Mouse (Mus musculus) embryonic facial prominence, embryonic 11.5 days (tissue): Measurements from ENCODE around the gene Bnip2. TPM values are rescaled to one million over a fixed set of nuclear protein-coding genes. Genes with fewer than 3 reads are reported as not detected.

Experiments
- ATAC-seq: fragments of 200-750 bp; cut with Nextera tagmentation; replicated peaks from 2 replicates; pipeline ENCODE4 v1.8.0; 2017; ENCODE audit warnings: low read depth; ENCODE audit not compliant: insufficient number of reproducible peaks, low FRiP score, low TSS enrichment
- DNase-seq: peaks from one replicate; pipeline ENCODE4 v3.0.0-alpha.2; 2015; ENCODE audit warnings: low spot score
- H3K27ac ChIP-seq: fragments of 300-500 bp; sonication (generic); replicated peaks from 2 replicates; pipeline ENCODE4 v1.5.1; 2014; ENCODE audit warnings: mild to moderate bottlenecking, low read depth, low read length, control low read depth
- H3K27me3 ChIP-seq: fragments of 300-500 bp; sonication (generic); 2 replicates; pipeline ENCODE4 v1.6.1; 2014; ENCODE audit warnings: mild to moderate bottlenecking, low read length, moderate library complexity, mixed read lengths; ENCODE audit not compliant: control insufficient read depth, insufficient read depth
- H3K36me3 ChIP-seq: fragments of 300-500 bp; sonication (generic); replicated peaks from 2 replicates; pipeline ENCODE4 v1.6.1; 2014; ENCODE audit warnings: low read depth, mild to moderate bottlenecking, low read length, moderate library complexity, mixed read lengths; ENCODE audit not compliant: control insufficient read depth, insufficient read depth
- H3K4me1 ChIP-seq: fragments of 300-500 bp; sonication (generic); 2 replicates; pipeline ENCODE4 v1.6.1; 2014; ENCODE audit warnings: low read length, mixed read lengths; ENCODE audit not compliant: control insufficient read depth, insufficient read depth
- H3K4me2 ChIP-seq: fragments of 300-500 bp; sonication (generic); 2 replicates; pipeline ENCODE4 v1.6.1; 2014; ENCODE audit warnings: low read depth, mild to moderate bottlenecking, control low read depth, low read length, moderate library complexity
- H3K4me3 ChIP-seq: fragments of 300-500 bp; sonication (generic); 2 replicates; pipeline ENCODE4 v1.5.1; 2014; ENCODE audit warnings: low read depth, low read length, control low read depth
- H3K9ac ChIP-seq: fragments of 300-500 bp; sonication (generic); replicated peaks from 2 replicates; pipeline ENCODE4 v1.6.1; 2014; ENCODE audit warnings: mild to moderate bottlenecking, control low read depth, low read length
- H3K9me3 ChIP-seq: fragments of 300-500 bp; sonication (generic); replicated peaks from 2 replicates; pipeline ENCODE4 v1.6.1; 2016; ENCODE audit warnings: mild to moderate bottlenecking, low read length, inconsistent platforms, mixed read lengths; ENCODE audit not compliant: control insufficient read depth
- WGBS: fragments of 180-500 bp; shearing (Covaris S2); extraction: QIAGEN DNeasy Blood & Tissue Kit; methylation state at CpG from one replicate; pipeline ENCODE4 v1.1.7; 2014; 5-methylcytosine and 5-hydroxymethylcytosine counted together
- polyA plus RNA-seq: library from polyadenylated mRNA; unstranded; fragments of >200 nt; fragmentation: Nextera tagmentation; extraction: Ambion mirVana; gene quantifications from 2 replicates; pipeline ENCODE4 v1.2.1, GENCODE M21; 2014

Bnip2 gene
- polyA plus RNA-seq, result 124 and 138 TPM in 2 replicates

DNA sequence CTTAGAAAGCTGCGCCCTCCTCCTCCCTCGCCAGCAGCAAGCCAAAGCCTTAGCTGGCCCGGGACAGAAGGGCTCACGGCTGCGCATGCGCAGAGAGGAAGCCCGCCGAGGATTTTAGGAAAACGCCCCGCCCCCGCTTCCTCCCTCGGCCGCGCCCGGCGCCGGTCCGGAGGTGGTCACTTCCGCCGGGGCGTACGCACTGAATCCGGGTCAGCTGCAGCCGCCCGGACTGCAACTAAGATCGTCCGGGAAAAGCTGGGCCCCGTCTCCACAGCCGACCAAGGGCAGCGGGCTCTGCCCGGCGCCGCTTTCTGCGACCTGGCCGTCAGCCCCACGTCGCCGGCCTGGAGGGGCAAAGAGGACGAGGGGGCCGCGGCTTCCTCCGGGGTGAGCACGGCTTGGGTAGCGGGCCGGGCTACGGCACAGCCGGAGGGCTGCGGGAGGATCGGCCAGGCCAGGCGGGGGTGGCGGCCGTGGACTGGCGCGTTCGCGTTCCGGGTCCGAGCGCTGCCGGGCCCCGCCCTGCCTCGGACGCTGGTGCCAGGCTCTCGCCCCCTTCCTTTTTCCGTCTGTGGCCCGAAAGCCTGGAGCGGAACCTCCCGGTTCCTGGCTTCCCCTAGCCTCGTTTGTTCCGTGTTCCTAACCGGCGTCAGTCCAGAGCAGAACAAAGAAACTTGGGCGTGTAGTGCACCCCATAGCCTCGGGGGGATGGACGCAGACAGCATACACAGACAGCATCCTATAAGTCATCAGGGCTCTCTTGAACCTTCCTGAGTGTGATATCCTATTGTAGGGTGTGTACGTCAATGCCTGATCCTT lies at the start of gene Bnip2:
Bnip2 (plus strand) TSS at position 164 of the 819 bp plus-strand sequence.
- Histone ChIP-seq H3K4me2 (peak within 1 kb of the TSS; percentile 47), H3K36me3 (no peaks in the 10 kb centered on the region), H3K9ac (peak within 1 kb of the TSS; percentile 98), H3K27ac (peak within 1 kb of the TSS; percentile 93), H3K27me3 (no peaks in the 10 kb centered on the region), H3K9me3 (no peaks in the 10 kb centered on the region), H3K4me1 (no peaks in the 10 kb centered on the region; the same call in none of the 2 replicates), H3K4me3 (peak within 1 kb of the TSS; percentile 98)
- peak; percentile 94 for ATAC-seq
- WGBS, result under 1% methylated on average over 73 of the region's 76 CpGs
- peak; percentile 98 for DNase-seq

DNA sequence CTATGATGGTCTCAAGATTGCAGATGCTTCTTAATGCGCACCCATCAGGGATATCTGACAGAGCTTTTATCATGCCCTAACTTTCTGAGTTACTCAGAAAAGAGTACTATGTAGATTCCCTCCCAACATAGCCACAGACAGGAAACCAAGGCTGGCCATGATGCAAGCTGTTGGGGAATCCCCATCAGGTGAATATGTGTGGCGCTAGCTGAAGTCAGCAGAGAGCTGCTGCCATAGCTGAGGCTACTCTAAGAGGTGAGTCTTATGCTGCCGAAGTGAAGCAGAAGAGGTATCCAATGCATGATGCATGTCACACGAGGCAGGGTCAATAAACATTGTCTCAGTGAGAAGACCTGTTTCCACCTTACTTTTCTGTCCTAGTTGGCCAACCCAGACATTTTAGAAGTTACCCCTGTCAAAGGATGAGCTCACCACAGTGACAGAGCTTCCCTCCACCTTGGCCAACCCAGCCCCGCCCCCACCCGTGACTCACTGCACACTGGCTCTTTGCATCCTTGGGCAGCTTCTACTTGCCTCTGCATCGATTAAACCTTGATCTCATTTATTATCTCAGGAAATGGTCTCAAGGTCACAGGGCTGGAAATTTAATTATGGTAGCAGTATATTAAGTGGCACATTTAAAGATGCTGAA lies 48.3 kb upstream of the Bnip2 start:
- ATAC-seq (no peak), DNase-seq (no peak)
- Histone ChIP-seq H3K27me3 (no peaks in the 10 kb centered on the region), H3K27ac (no peak overlapping the region), H3K4me3 (no peak overlapping the region), H3K9ac (no peak overlapping the region), H3K4me2 (no peak overlapping the region), H3K4me1 (no peaks in the 10 kb centered on the region), H3K36me3 (no peaks in the 10 kb centered on the region), H3K9me3 (no peaks in the 10 kb centered on the region)
- WGBS, result 86% methylated on average over 7 of the region's 7 CpGs

DNA sequence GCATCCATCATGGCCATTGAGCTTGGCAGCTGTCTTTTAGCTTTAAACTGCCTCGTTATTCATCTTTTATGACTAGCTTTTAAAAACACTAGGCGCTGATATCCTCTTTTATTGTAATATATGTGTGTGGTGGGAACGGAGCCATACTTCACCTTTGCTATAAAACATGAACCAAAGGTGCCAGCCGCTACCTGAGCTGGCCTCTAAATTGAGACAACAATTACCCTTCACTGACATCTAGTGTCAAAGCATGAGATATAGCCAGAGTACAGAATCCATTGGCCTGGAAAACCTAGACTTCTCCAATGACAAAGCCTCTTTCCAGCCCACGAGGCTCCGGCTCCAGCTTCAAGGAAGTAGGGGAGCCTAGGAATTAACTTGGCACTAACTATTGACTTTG lies 47.7 kb upstream of the Bnip2 start:
- Histone ChIP-seq H3K4me3 (no peak overlapping the region), H3K27me3 (no peaks in the 10 kb centered on the region), H3K9me3 (no peaks in the 10 kb centered on the region), H3K27ac (no peak overlapping the region), H3K4me1 (no peaks in the 10 kb centered on the region), H3K4me2 (no peak overlapping the region), H3K9ac (no peak overlapping the region), H3K36me3 (no peaks in the 10 kb centered on the region)
- no peak for ATAC-seq
- DNase-seq, result no peak
- WGBS, result 73% methylated on average over 6 of the region's 6 CpGs

DNA sequence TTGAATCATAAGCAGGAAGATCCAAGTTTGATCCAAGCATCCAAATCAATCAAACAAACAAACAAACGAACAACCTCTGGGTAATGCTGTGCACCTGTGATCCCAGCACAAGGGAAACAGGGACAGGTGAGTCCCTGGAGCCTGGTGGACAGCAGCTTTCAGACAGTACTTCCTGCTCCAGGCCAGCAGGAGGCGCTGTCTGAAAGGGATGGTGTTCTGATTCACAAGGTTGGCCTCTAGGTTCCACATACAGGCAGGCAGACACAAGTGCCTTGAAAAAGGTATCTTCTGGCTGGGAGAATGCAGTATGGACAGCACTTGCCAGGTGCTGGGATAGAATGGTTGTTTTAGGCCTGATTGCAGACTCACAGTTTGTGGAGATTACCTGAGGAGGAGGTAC lies 40.3 kb upstream of the Bnip2 start:
- Histone ChIP-seq H3K9me3 (no peaks in the 10 kb centered on the region), H3K27me3 (no peaks in the 10 kb centered on the region), H3K4me2 (no peak overlapping the region), H3K36me3 (no peaks in the 10 kb centered on the region), H3K9ac (no peak overlapping the region), H3K4me1 (no peaks in the 10 kb centered on the region), H3K27ac (no peak overlapping the region), H3K4me3 (no peak overlapping the region)
- 10% methylated on average over 2 of the region's 2 CpGs for WGBS
- DNase-seq (peak; percentile 57), ATAC-seq (no peak)

DNA sequence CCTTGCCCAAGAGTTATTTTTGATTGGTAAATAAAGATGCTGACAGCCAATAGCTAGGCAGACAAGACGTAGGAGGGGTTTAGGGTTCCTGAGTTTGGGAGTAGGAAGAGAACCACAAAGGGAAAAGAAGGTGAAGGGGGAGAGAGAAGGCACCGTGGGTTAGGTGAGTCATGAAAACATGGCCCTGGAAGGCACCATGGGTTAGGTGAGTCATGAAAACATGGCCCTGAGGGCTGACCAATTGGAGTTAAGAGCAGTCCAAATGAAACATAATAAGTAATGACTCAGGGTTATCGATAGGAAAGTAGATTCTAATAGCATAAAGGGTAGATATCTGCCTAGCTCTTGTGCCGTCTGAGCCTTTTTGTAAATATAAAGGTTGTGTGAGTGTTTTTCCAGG lies 39.6 kb upstream of the Bnip2 start:
- Histone ChIP-seq H3K27ac (no peak overlapping the region), H3K4me3 (no peak overlapping the region), H3K9me3 (no peaks in the 10 kb centered on the region), H3K36me3 (no peaks in the 10 kb centered on the region), H3K4me1 (no peaks in the 10 kb centered on the region), H3K4me2 (no peak overlapping the region), H3K27me3 (no peaks in the 10 kb centered on the region), H3K9ac (no peak overlapping the region)
- 81% methylated on average over 4 of the region's 4 CpGs for WGBS
- no peak for DNase-seq
- ATAC-seq, result no peak

DNA sequence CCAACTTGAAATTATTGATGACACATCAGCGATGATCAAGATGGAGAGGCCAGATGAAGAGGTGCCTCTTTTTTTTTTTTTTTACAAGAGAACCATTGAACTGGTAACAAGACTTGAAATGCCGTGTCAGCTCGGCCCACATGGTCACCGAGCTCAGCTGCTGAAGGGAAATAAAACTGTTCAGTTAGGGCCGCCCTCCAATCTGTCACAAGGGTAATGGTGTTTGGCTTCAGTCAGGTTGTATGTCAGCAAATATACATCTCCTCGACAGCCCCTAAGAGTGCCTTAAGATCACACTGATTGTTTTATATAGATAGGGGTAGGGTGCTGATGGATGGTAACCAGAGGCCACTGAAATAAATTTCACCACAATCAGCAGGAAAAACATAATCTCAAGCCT lies 28.3 kb upstream of the Bnip2 start:
- Histone ChIP-seq H3K36me3 (no peaks in the 10 kb centered on the region), H3K9ac (no peak overlapping the region), H3K4me2 (no peak overlapping the region), H3K4me1 (no peaks in the 10 kb centered on the region), H3K9me3 (no peaks in the 10 kb centered on the region), H3K4me3 (no peak overlapping the region), H3K27ac (no peak overlapping the region), H3K27me3 (no peaks in the 10 kb centered on the region)
- ATAC-seq, result no peak
- no peak for DNase-seq
- WGBS, result 81% methylated on average over 6 of the region's 6 CpGs

DNA sequence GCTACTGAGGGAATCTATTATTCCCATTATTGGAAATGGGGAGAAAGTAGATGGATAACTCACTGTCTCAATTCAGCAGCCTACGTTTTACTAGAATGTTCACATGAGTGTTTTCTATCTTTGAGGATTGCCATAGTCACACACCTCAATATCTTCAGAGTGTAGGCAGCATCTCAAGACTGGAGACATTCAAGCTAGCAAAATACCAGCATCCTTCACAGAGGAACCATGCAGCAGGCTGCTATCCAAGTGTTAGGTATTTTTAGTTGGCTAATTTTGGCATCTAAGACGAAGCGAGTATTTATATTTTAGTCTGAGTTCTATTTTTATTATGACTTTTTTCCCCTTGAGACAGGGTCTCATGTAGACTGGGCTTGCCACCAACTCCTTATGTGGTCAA lies 24.9 kb upstream of the Bnip2 start:
- no peak overlapping the region for H3K27ac ChIP-seq
- ATAC-seq (no peak), DNase-seq (no peak)
- no peaks in the 10 kb centered on the region for H3K27me3 ChIP-seq
- no peak overlapping the region for H3K9ac ChIP-seq
- no peaks in the 10 kb centered on the region for H3K4me1 ChIP-seq
- no peaks in the 10 kb centered on the region for H3K36me3 ChIP-seq
- no peak overlapping the region for H3K4me2 ChIP-seq
- no peak overlapping the region for H3K4me3 ChIP-seq
- WGBS, result 84% methylated on average over 3 of the region's 3 CpGs
- H3K9me3 ChIP-seq, result no peaks in the 10 kb centered on the region

DNA sequence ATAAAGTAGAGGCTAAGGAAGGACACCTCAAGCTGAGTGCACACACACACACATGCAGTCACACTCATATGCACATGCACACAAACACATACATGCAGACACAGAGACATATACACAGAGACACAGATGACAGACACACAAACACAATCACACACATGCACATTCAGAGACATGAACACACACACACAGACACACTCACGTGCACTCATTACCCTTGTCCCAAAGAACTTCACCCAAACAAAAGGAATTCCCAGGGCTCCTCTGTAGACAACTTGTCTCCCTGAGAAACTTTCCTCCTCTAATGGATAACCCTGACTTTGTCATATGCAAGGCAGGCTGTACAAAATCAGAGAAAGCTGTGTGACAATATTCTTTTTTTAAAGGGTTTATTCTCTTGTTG lies 3.7 kb upstream of the Bnip2 start:
- no peak for DNase-seq
- no peaks in the 10 kb centered on the region; the same call in none of the 2 replicates for H3K4me1 ChIP-seq
- H3K27me3 ChIP-seq, result no peaks in the 10 kb centered on the region
- H3K36me3 ChIP-seq, result no peaks in the 10 kb centered on the region
- 76% methylated on average over 1 of the region's 1 CpGs for WGBS
- H3K27ac ChIP-seq, result no peak overlapping the region
- H3K4me2 ChIP-seq, result no peak overlapping the region
- no peaks in the 10 kb centered on the region for H3K9me3 ChIP-seq
- ATAC-seq, result no peak
- H3K9ac ChIP-seq, result no peak overlapping the region
- no peak overlapping the region for H3K4me3 ChIP-seq
